Mouse (Mus musculus): ENCODE data around the gene Vat1.

DNA sequence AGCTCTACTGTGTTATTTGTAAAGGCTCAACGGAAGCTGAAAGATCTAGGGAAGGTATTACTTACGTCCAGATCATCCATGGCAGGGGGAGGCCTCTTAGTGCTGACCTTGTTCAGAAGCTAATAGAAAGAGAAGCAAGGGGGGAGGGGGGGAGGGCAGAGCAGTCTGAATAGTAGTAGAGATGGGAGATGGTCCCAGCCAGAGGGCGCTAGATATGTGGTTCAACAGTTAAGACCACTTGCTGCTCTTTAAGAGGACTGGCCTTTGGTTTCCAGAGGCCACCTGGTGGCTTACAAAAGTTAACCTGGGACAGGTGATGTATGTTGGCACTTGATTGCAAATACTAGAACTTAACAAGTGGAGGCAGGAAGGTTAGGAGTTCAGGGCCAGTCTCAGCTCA lies 46.4 kb downstream of the Vat1 start:
- TF ChIP-seq GATA1 (IDR thresholded peaks at IDR 0.05; ENCODE audit: low read length), result no peak
- no peak for TF ChIP-seq TAL1 (IDR thresholded peaks at IDR 0.05; ENCODE audit: low read length)
